Mouse (Mus musculus) liver, embryonic 15.5 days (tissue): ENCODE measurements around the gene Stk10. TPM values are rescaled to one million over a fixed set of nuclear protein-coding genes. Genes with fewer than 3 reads are reported as not detected.

ENCODE experiments used
- ATAC-seq: fragments of 200-750 bp; cut with Nextera tagmentation; 2 replicates; pipeline ENCODE4 v1.8.0; 2017; ENCODE audit warnings: moderate number of reproducible peaks, mild to moderate bottlenecking, moderate library complexity; ENCODE audit not compliant: insufficient read depth
- H3K27ac ChIP-seq: fragments of 300-500 bp; sonication (generic); replicated peaks from 2 replicates; pipeline ENCODE4 v1.5.1; 2015; ENCODE audit warnings: mild to moderate bottlenecking, inconsistent platforms
- H3K27me3 ChIP-seq: fragments of 300-500 bp; sonication (generic); 2 replicates; pipeline ENCODE4 v1.6.1; 2015; ENCODE audit warnings: mild to moderate bottlenecking, inconsistent platforms
- H3K36me3 ChIP-seq: fragments of 300-500 bp; sonication (generic); replicated peaks from 2 replicates; pipeline ENCODE4 v1.6.1; 2015; ENCODE audit warnings: moderate library complexity, mild to moderate bottlenecking, inconsistent platforms
- H3K4me1 ChIP-seq: fragments of 300-500 bp; sonication (generic); replicated peaks from 2 replicates; pipeline ENCODE4 v1.6.1; 2015; ENCODE audit warnings: inconsistent platforms
- H3K4me2 ChIP-seq: fragments of 300-500 bp; sonication (generic); 2 replicates; pipeline ENCODE4 v1.6.1; 2015; ENCODE audit warnings: moderate library complexity, mild to moderate bottlenecking, inconsistent platforms
- H3K4me3 ChIP-seq: fragments of 300-500 bp; sonication (generic); replicated peaks from 2 replicates; pipeline ENCODE4 v1.5.1; 2015; ENCODE audit warnings: mild to moderate bottlenecking, inconsistent platforms
- H3K9ac ChIP-seq: fragments of 300-500 bp; sonication (generic); 2 replicates; pipeline ENCODE4 v1.6.1; 2015; ENCODE audit warnings: moderate library complexity, mild to moderate bottlenecking, inconsistent platforms
- H3K9me3 ChIP-seq: fragments of 300-500 bp; sonication (generic); replicated peaks from 2 replicates; pipeline ENCODE4 v1.6.1; 2016; ENCODE audit warnings: inconsistent platforms
- WGBS: fragments of 180-500 bp; shearing (Covaris S2); methylation state at CpG from one replicate; pipeline ENCODE4 v1.1.7; 2015; ENCODE audit warnings: mixed read lengths; ENCODE audit not compliant: insufficient replicate concordance; 5-methylcytosine and 5-hydroxymethylcytosine counted together
- polyA plus RNA-seq: library from polyadenylated mRNA; unstranded; fragments of >200 nt; fragmentation: Nextera tagmentation; extraction: Ambion mirVana; gene quantifications from 2 replicates; pipeline ENCODE4 v1.2.1, GENCODE M21; 2015

Stk10 gene
- polyA plus RNA-seq, 1 experiment from 2014 or later = 4.3 TPM

GRCm38 (mm10) chr11:32589791-32590190 is 56.7 kb downstream of the Stk10 start:
- no peak overlapping the region for H3K9ac ChIP-seq
- H3K27ac ChIP-seq = no peak overlapping the region
- WGBS = 79% methylated on average over 8 of the region's 8 CpGs
- no peak for ATAC-seq
- H3K36me3 ChIP-seq = 0 out of 2 replicates have a peak, but pooled peaks cover 13% of the 10 kb centered on the region
- no peaks in the 10 kb centered on the region for H3K27me3 ChIP-seq
- H3K4me2 ChIP-seq = no peak overlapping the region
- no peak overlapping the region for H3K4me3 ChIP-seq
- no peaks in the 10 kb centered on the region for H3K9me3 ChIP-seq
- peaks cover 11% of the 10 kb centered on the region; the same call in 1 of the 2 replicates for H3K4me1 ChIP-seq

GRCm38 (mm10) chr11:32590205-32590604 is 57.1 kb downstream of the Stk10 start:
- H3K4me3 ChIP-seq = no peak overlapping the region
- H3K4me2 ChIP-seq = no peak overlapping the region
- 86% methylated on average over 6 of the region's 6 CpGs for WGBS
- H3K27ac ChIP-seq = no peak overlapping the region
- no peak for ATAC-seq
- peaks cover 11% of the 10 kb centered on the region; the same call in 1 of the 2 replicates for H3K4me1 ChIP-seq
- H3K36me3 ChIP-seq = 0 out of 2 replicates have a peak, but pooled peaks cover 13% of the 10 kb centered on the region
- no peaks in the 10 kb centered on the region for H3K9me3 ChIP-seq
- H3K27me3 ChIP-seq = no peaks in the 10 kb centered on the region
- no peak overlapping the region for H3K9ac ChIP-seq

GRCm38 (mm10) chr11:32591921-32592850 is 59.1 kb downstream of the Stk10 start:
- peaks cover 9% of the 10 kb centered on the region; the same call in 1 of the 2 replicates for H3K4me1 ChIP-seq
- H3K4me2 ChIP-seq = no peak overlapping the region
- 67% methylated on average over 12 of the region's 12 CpGs for WGBS

DNA sequence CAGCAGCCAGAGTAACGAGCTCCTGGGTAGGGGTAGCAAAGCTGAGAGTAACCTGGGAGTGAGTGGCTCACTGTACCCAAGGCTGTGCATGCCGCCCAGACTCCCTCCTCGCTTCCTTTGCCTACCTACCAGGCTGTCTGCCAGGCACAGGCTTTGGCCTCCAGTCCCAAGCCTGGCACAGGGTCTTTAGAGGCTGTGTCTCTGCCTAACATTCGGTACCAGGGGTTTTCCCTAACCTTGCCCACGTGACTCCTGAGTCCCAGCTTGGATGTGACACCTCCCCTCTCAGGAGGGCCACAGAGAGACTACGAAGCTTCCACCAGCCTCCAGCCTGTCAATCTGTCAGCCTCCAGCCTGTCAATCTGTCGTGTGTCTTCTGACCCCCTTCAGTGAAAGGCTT is 60.0 kb downstream of the Stk10 start:
- peaks cover under 1% of the 10 kb centered on the region; the same call in 1 of the 2 replicates for H3K4me1 ChIP-seq
- WGBS = 70% methylated on average over 7 of the region's 7 CpGs
- H3K27ac ChIP-seq = no peak overlapping the region
- H3K9me3 ChIP-seq = no peaks in the 10 kb centered on the region
- H3K36me3 ChIP-seq = 0 out of 2 replicates have a peak, but pooled peaks cover 13% of the 10 kb centered on the region
- no peak for ATAC-seq
- H3K4me3 ChIP-seq = no peak overlapping the region
- no peak overlapping the region for H3K4me2 ChIP-seq
- H3K9ac ChIP-seq = no peak overlapping the region
- H3K27me3 ChIP-seq = no peaks in the 10 kb centered on the region

More at GRCm38 (mm10) chr11:32591921-32592850, 59.1 kb downstream of the Stk10 start:
- no peak overlapping the region for H3K4me3 ChIP-seq
- no peak for ATAC-seq
- no peaks in the 10 kb centered on the region for H3K9me3 ChIP-seq
- H3K36me3 ChIP-seq = 0 out of 2 replicates have a peak, but pooled peaks cover 13% of the 10 kb centered on the region
- no peak overlapping the region for H3K27ac ChIP-seq
- no peak overlapping the region for H3K9ac ChIP-seq
- H3K27me3 ChIP-seq = no peaks in the 10 kb centered on the region

- Histone ChIP-seq H3K4me3 (no peak overlapping the region), H3K9me3 (no peaks in the 10 kb centered on the region), H3K27ac (no peak overlapping the region), H3K36me3 (0 out of 2 replicates have a peak, but pooled peaks cover 8% of the 10 kb centered on the region), H3K9ac (no peak overlapping the region), H3K27me3 (no peaks in the 10 kb centered on the region), H3K4me2 (no peak overlapping the region), H3K4me1 (no peaks in the 10 kb centered on the region)
- no peak for ATAC-seq
- WGBS = 83% methylated on average over 4 of the region's 4 CpGs
Observed at GRCm38 (mm10) chr11:32594122-32594521, 61.0 kb downstream of the Stk10 start.

GRCm38 (mm10) chr11:32600371-32600770 is 67.3 kb downstream of the Stk10 start:
- no peaks in the 10 kb centered on the region for H3K9me3 ChIP-seq
- H3K27ac ChIP-seq = no peak overlapping the region
- WGBS = 76% methylated on average over 6 of the region's 6 CpGs
- no peak overlapping the region for H3K9ac ChIP-seq
- no peak overlapping the region for H3K4me2 ChIP-seq
- H3K36me3 ChIP-seq = no peaks in the 10 kb centered on the region
- no peak for ATAC-seq
- H3K4me1 ChIP-seq = peaks cover 8% of the 10 kb centered on the region
- no peak overlapping the region for H3K4me3 ChIP-seq
- H3K27me3 ChIP-seq = no peaks in the 10 kb centered on the region

DNA sequence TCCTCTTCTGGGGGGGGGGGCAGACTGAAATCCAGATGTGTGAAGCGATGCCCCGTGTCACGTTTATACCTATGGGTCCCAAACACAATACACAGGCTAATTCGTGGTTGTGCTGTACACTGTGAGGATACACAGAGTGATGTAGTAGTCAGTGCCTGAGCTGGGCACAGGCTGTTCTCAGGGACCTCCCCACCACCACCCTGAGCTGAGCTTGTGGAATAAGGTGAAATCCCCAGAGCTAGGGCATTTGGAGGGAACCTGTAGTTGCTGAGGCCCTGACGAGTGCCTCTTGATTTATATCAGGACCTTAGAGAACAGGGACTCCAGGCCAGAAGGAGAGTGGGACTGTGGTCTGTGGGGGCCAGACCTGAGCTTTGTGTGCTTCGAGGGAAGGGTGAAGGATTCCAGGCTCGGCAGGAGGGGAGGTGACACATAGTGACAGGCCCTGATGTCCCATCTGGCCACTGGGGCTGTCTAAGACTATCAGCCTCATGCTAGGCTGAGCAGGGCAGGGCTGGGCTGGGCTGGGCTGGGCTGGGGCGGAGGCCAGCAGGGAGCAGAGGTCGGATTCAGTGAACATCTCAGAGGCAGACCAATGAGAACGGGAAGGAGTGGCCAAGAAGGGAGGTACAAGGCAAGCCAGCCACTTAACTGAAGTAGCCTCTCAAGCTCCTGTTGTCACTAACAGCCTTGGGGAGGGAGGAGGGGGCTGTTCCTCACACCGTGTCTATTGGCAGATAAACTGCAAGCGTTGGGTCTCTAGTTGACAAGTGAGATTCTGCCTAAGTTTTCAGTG is 68.6 kb downstream of the Stk10 start:
- no peak overlapping the region for H3K4me2 ChIP-seq
- H3K4me3 ChIP-seq = no peak overlapping the region
- no peaks in the 10 kb centered on the region for H3K36me3 ChIP-seq
- ATAC-seq = peak; percentile 63; the same call in 1 of the 2 replicates
- peaks cover 8% of the 10 kb centered on the region for H3K4me1 ChIP-seq
- H3K27ac ChIP-seq = no peak overlapping the region
- no peaks in the 10 kb centered on the region for H3K9me3 ChIP-seq
- no peak overlapping the region for H3K9ac ChIP-seq
- no peaks in the 10 kb centered on the region for H3K27me3 ChIP-seq
- WGBS = 56% methylated on average over 12 of the region's 12 CpGs

- peaks cover 8% of the 10 kb centered on the region for H3K4me1 ChIP-seq
- H3K9ac ChIP-seq = no peak overlapping the region
- 73% methylated on average over 4 of the region's 4 CpGs for WGBS
- no peak for ATAC-seq
- no peak overlapping the region for H3K4me2 ChIP-seq
- H3K4me3 ChIP-seq = no peak overlapping the region
- no peaks in the 10 kb centered on the region for H3K9me3 ChIP-seq
- H3K27me3 ChIP-seq = no peaks in the 10 kb centered on the region
- no peak overlapping the region for H3K27ac ChIP-seq
- no peaks in the 10 kb centered on the region for H3K36me3 ChIP-seq
Observed at GRCm38 (mm10) chr11:32604663-32605062, 71.6 kb downstream of the Stk10 start.

DNA sequence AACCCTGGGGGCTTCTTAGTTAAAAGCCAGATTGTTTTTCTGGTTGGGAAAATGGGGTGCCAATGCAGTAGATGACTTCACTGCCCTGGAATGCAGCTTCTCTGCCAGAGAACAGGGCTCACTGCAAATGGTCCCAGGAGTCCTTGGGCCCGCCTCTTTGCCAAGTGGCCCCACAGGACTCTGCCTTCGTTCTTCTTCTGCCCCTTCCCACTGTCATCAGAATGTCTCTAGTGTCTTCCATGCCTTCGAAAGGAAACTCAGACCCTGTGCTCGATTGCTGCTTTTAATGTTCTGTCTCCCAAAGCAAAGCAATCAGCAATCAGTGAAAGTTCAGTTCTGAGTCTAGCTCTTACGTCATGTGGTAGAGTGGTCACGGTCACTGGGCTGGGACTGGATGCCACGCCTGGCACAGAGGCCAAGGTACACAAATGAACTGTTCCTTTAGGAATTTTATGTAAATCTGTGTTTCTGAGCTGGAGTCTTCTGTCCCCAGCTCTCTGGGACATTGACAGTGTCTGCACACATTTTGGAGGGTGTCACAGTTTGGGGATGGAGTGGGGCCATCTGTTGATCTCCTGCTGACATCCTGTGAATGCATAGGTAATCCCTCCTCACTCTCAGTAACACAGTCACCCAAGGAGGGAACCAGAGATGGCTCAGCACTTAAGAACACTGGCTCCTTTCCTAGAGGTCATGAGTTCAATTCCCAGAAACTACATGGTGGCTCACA is 72.2 kb downstream of the Stk10 start:
- no peak overlapping the region for H3K4me2 ChIP-seq
- H3K4me1 ChIP-seq = peaks cover 8% of the 10 kb centered on the region
- H3K4me3 ChIP-seq = no peak overlapping the region
- H3K36me3 ChIP-seq = no peaks in the 10 kb centered on the region
- no peak overlapping the region; the same call in 1 of the 2 replicates for H3K27ac ChIP-seq
- WGBS = 64% methylated on average over 7 of the region's 7 CpGs
- no peak for ATAC-seq
- H3K9ac ChIP-seq = no peak overlapping the region
- no peaks in the 10 kb centered on the region for H3K9me3 ChIP-seq
- no peaks in the 10 kb centered on the region for H3K27me3 ChIP-seq

GRCm38 (mm10) chr11:32605907-32606306 is 72.8 kb downstream of the Stk10 start:
- Histone ChIP-seq H3K27ac (no peak overlapping the region), H3K9ac (no peak overlapping the region), H3K4me2 (no peak overlapping the region), H3K4me3 (no peak overlapping the region), H3K4me1 (peaks cover 8% of the 10 kb centered on the region), H3K9me3 (no peaks in the 10 kb centered on the region), H3K36me3 (no peaks in the 10 kb centered on the region; the same call in 1 of the 2 replicates), H3K27me3 (no peaks in the 10 kb centered on the region)
- no peak for ATAC-seq
- 76% methylated on average over 3 of the region's 3 CpGs for WGBS
